Mouse (Mus musculus) left cerebral cortex, adult 2 months (tissue): ENCODE data around the gene Ddx54. TPM values are rescaled to one million over a fixed set of nuclear protein-coding genes. Genes with fewer than 3 reads are reported as not detected.

Experiments used
- DNase-seq, 2 experiments: peaks; one replicate each; pipeline ENCODE4 v3.0.0; 2021 to 2022; ENCODE audit warnings: low spot score in 2 of 2, mixed read lengths in 1 of 2; ENCODE audit errors: extremely low spot score in 1 of 2
- H3K27ac ChIP-seq: fragments of 200-600 bp; 2 replicates; pipeline ENCODE4 v1.8.1; 2022
- H3K4me3 ChIP-seq: fragments of 200-600 bp; 2 replicates; pipeline ENCODE4 v1.8.1; 2022
- CTCF ChIP-seq: fragments of 200-600 bp; IDR thresholded peaks from 2 replicates; pipeline ENCODE4 v1.8.1; 2022; ENCODE audit warnings: antibody characterized with exemption, mild to moderate bottlenecking, moderate library complexity
- intact Hi-C: fragments of 180-260 bp; cut with DNase I; formaldehyde crosslinking; loops from one replicate; pipeline ENCODE4 v1.15.1; 2025
- total RNA-seq, 2 experiments: library from RNA; stranded (reverse); gene quantifications; 2 replicates each; pipeline ENCODE4 v1.2.3; 2021

Gene Ddx54
- total RNA-seq, 2 experiments from 2014 or later = 38.6 to 41.0 TPM

DNA sequence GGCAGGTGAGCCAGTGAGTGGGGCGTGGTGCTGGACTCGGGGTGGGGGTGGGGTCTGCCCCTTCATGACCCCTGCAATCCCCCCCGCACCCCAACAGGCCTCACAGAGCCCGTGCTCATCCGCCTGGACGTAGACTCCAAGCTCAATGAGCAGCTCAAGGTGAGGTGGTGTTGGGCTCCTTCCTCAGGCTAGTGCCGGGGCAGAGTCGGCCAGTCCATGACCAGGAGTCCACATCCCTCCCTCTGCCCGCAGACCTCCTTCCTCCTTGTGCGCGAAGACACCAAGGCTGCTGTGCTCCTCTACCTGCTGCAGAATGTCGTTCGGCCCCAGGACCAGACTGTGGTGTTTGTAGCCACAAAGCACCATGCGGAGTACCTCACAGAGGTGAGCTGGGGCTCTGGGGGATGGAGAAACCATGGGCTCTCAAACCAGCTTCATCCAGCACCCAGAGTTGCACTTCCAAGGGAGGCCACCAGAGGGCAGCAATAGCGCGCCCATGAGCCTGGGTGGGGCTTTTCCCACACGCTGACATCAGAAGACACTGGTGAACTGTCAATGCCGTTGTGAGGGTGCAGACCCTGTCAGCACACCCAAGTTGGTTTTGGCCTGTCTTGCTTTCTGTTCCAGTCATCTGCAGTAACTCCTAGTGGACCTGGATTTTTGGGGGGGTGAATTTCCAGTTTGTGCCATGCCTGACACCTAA lies 8.0 kb downstream of the Ddx54 start:
- Histone ChIP-seq H3K4me3 (no peak overlapping the region), H3K27ac (peak overlapping the region; percentile 42)
- TF ChIP-seq CTCF = peak; percentile 99
- DNase-seq = peak; percentile 83 to 94
- intact Hi-C loops = loop anchor here (1.0 kb wide), 4 partner anchors 28 to 126 kb away; partner anchors contain the start of gene Rasal1

- peak in 1 of 2 experiments; percentile 28 for DNase-seq
- intact Hi-C loops = no loop called here
- Histone ChIP-seq H3K27ac (peak overlapping the region; percentile 42), H3K4me3 (no peak overlapping the region)
- TF ChIP-seq CTCF = no peak
These were observed 8.7 kb downstream of the Ddx54 start for GRCm38 (mm10) chr5:120621078-120621765.

- intact Hi-C loops = no loop called here
- TF ChIP-seq CTCF = no peak
- peak in 1 of 2 experiments; percentile 31 for DNase-seq
- H3K27ac ChIP-seq = peak overlapping the region; percentile 42
- no peak overlapping the region for H3K4me3 ChIP-seq
These were observed 9.3 kb downstream of the Ddx54 start for GRCm38 (mm10) chr5:120621846-120622197.

- H3K4me3 ChIP-seq = no peak overlapping the region
- TF ChIP-seq CTCF = no peak
- no peak for DNase-seq
- peak overlapping the region; percentile 42 for H3K27ac ChIP-seq
- intact Hi-C loops = no loop called here
These were observed 9.8 kb downstream of the Ddx54 start for GRCm38 (mm10) chr5:120622198-120622851.

DNA sequence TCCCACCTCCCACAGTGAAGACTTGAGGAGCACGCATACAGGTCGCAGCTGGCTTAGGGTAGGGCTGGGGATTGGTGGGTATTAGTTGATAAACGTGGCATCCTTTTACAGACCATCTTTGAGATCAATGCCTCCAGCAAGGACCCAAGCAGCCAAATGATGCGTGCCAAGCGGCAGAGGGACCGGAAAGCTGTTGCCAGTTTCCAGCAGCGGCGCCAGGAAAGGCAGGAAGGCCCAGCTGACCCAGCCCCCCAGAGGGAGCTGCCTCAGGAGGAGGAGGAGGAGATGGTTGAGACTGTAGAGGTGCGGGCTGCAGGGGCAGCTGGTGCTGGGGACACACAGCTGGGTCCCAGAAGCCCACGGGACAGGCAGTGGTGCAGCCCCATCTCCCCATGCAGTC lies 11.9 kb downstream of the Ddx54 start:
- TF ChIP-seq CTCF = no peak
- intact Hi-C loops = no loop called here
- no peak for DNase-seq
- no peak overlapping the region for H3K27ac ChIP-seq
- no peak overlapping the region for H3K4me3 ChIP-seq

- H3K27ac ChIP-seq = no peak overlapping the region
- no peak for TF ChIP-seq CTCF
- no peak for DNase-seq
- no peak overlapping the region for H3K4me3 ChIP-seq
- intact Hi-C loops = no loop called here
These were observed 13.9 kb downstream of the Ddx54 start for GRCm38 (mm10) chr5:120626399-120626798.

- Histone ChIP-seq H3K27ac (no peak overlapping the region), H3K4me3 (no peak overlapping the region)
- no peak for DNase-seq
- intact Hi-C loops = no loop called here
- TF ChIP-seq CTCF = no peak
These were observed 15.2 kb downstream of the Ddx54 start for GRCm38 (mm10) chr5:120627515-120628300.

DNA sequence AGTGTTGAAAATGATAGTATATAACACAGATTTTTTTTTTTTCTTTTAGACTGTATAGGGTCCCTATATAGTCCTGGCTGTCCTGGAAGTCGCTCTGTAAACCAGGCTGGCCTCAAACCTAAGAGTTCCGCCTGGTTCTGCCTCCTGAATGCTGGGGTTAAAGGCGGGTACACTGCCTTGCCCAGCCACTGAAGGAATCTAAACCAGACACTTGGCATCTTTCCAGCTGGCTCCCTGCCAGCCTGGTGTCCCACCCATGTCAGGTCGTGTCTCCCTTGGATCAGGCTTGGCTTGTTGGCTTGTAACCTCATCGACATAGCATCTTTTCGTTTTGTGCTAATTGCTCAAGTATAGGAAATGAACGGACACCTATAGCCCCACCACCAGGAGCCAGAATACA lies 16.1 kb downstream of the Ddx54 start:
- DNase-seq = no peak
- TF ChIP-seq CTCF = no peak
- intact Hi-C loops = no loop called here
- H3K27ac ChIP-seq = no peak overlapping the region
- no peak overlapping the region for H3K4me3 ChIP-seq

DNA sequence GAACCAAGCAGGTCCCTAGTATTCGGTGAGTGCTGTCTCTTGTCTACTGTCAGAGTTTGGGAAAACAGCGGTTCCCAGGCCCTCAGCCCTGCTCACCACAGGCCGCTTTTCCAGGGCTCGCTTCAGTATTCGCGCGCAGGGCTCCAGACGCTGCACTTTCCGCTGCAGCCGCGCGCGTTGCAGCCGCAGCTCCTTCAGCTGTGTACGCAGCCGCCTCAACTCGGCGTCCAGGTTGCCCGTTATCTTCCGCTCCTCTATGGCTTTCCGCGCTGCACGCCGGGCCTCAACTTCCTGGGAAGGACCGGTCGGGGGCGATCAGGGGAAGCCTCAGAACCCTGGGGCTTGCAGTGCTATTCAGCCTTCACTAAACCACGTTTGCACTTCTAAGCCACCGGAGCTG lies 18.6 kb downstream of the Ddx54 start:
- DNase-seq = no peak
- Histone ChIP-seq H3K27ac (no peak overlapping the region), H3K4me3 (peak overlapping the region; percentile 1; the same call in 1 of the 2 replicates)
- TF ChIP-seq CTCF = no peak
- intact Hi-C loops = no loop called here

DNA sequence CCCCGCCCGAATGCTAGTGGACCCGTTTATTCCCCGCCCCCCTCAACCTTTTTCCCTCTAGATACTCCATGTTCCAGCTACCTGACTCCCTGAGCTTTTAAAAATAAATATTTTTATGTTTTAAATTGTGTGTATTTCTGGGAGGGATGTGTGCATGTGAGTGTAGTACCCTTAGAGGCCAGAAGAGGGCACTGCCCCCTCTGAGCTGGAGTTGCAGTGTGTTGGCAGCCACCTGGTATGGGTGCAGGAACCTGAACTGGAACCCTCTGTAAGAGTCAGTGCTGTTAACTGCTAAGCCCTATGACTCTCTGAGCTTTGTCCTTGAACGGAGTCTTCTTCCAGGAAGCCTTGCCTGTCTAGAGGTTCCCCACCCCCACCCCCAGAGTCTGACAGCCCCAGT lies 19.4 kb downstream of the Ddx54 start:
- Histone ChIP-seq H3K4me3 (no peak overlapping the region), H3K27ac (no peak overlapping the region)
- intact Hi-C loops = no loop called here
- DNase-seq = no peak
- peak; percentile 17 for TF ChIP-seq CTCF

DNA sequence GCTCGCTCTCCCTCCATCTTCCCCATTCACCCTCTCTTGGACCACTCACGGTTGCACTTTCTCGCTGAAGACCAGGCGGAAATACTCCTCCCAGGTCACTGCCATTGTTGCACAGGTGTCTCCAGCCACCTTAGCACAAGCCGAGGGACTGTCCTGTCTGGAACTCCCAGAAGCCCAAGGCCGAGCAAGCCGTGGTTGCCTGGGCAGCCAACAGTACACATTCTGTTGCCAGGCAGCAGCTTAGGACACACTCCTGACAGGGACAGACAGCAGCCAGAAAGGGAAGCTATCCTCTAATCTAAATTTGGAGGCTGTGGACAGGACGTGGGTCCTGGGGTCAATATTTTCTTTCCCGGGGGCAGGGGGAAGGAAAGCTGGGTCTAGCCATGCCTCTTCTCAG lies 21.6 kb downstream of the Ddx54 start, which contains the start of gene Cfap73:
Cfap73 (minus strand) TSS at position 105 of the 400 bp plus-strand sequence.
- Histone ChIP-seq H3K4me3 (no peak within 1 kb of the TSS), H3K27ac (no peak within 1 kb of the TSS)
- DNase-seq = no peak
- intact Hi-C loops = no loop called here
- TF ChIP-seq CTCF = no peak
